Mouse (Mus musculus) gastrocnemius, postnatal 10 days (tissue): Measurements from ENCODE around the gene Gsto1. TPM values are rescaled to one million over a fixed set of nuclear protein-coding genes. Genes with fewer than 3 reads are reported as not detected.
"Not testable (repeated sequence)": the region's sequence is repeated elsewhere in the genome, so short reads cannot be mapped to it uniquely, and the experiment has no call there.

Experiments used
- DNase-seq: peaks from one replicate; pipeline ENCODE4 v3.0.0; 2021; ENCODE audit warnings: mixed read lengths
- long read RNA-seq, 2 experiments: library from polyadenylated mRNA; stranded (forward); transcript quantifications; one replicate each; pipeline ENCODE4 v2.0.0; 2021
- total RNA-seq, 2 experiments: library from RNA; stranded (reverse); gene quantifications; 2 replicates each; pipeline ENCODE4 v1.2.3; 2021

Gsto1 gene
- total RNA-seq: 10 to 100 TPM; 28.1 to 30.1 TPM
- long read RNA-seq, experiment 1, transcript Gsto1-201 (6 exons, 1,182 nt): major isoform, 13 of 13 reads
- long read RNA-seq, experiment 1, partial matches to known transcripts: 0 of 13 reads
- long read RNA-seq, experiment 1, other reads (novel, unspliced or antisense): 0 of 13 reads
- long read RNA-seq, experiment 2, transcript Gsto1-201 (6 exons, 1,182 nt): major isoform, 26 of 27 reads
- long read RNA-seq, experiment 2, partial matches to known transcripts: 1 of 27 reads
- long read RNA-seq, experiment 2, other reads (novel, unspliced or antisense): 0 of 27 reads

- DNase-seq: peak; percentile 92
Measured at GRCm38 (mm10) chr19:47854796-47855783, at the start of gene Gsto1. Gene Gsto1, plus strand, starts transcription at chr19:47854970.

GRCm38 (mm10) chr19:47812091-47812490 is 42.7 kb upstream of the Gsto1 start:
- no peak for DNase-seq

- no peak for DNase-seq
Measured at GRCm38 (mm10) chr19:47814721-47815120, 40.0 kb upstream of the Gsto1 start.

- no peak for DNase-seq
Measured at GRCm38 (mm10) chr19:47817692-47818091, 37.1 kb upstream of the Gsto1 start.

GRCm38 (mm10) chr19:47820832-47821493 is 33.8 kb upstream of the Gsto1 start:
- peak; percentile 52 for DNase-seq

GRCm38 (mm10) chr19:47821494-47821872 is 33.3 kb upstream of the Gsto1 start:
- DNase-seq: no peak

- no peak for DNase-seq
Measured at GRCm38 (mm10) chr19:47822143-47822796, 32.5 kb upstream of the Gsto1 start.

- DNase-seq: no peak
Measured at GRCm38 (mm10) chr19:47824026-47824425, 30.7 kb upstream of the Gsto1 start.

- no peak for DNase-seq
Measured at GRCm38 (mm10) chr19:47829913-47830450, 24.8 kb upstream of the Gsto1 start.

- DNase-seq: no peak
Measured at GRCm38 (mm10) chr19:47831111-47831510, 23.7 kb upstream of the Gsto1 start.

GRCm38 (mm10) chr19:47832316-47832715 is 22.5 kb upstream of the Gsto1 start:
- DNase-seq: no peak

GRCm38 (mm10) chr19:47834614-47835013 is 20.2 kb upstream of the Gsto1 start:
- DNase-seq: no peak

GRCm38 (mm10) chr19:47835776-47836175 is 19.0 kb upstream of the Gsto1 start:
- DNase-seq: no peak

- peak; percentile 53 for DNase-seq
Measured at GRCm38 (mm10) chr19:47836701-47837526, 17.9 kb upstream of the Gsto1 start.

GRCm38 (mm10) chr19:47837527-47837901 is 17.3 kb upstream of the Gsto1 start:
- no peak for DNase-seq

- DNase-seq: not testable (repeated sequence)
Measured at GRCm38 (mm10) chr19:47841234-47841633, 13.5 kb upstream of the Gsto1 start.

- no peak for DNase-seq
Measured at GRCm38 (mm10) chr19:47849735-47850134, 5.0 kb upstream of the Gsto1 start.

GRCm38 (mm10) chr19:47852131-47852530 is 2.6 kb upstream of the Gsto1 start:
- DNase-seq: not testable (repeated sequence)

GRCm38 (mm10) chr19:47853053-47853452 is 1.7 kb upstream of the Gsto1 start:
- no peak for DNase-seq

GRCm38 (mm10) chr19:47853951-47854795 is 597 bp upstream of the Gsto1 start:
- DNase-seq: no peak
